ENCODE assay signal across 8 mouse cellular contexts in genomic region chr9:22225581-22226388, GRCm38 (mm10). TPM values are rescaled to one million over a fixed set of nuclear protein-coding genes. Genes with fewer than 3 reads are reported as not detected.
DNase-seq lines count a peak whose midpoint lies in the region; ATAC-seq and TF ChIP-seq lines count a peak whose summit lies in the region.

Zfp809 (plus strand) TSS chr9:22225714.

- H3K27ac ChIP-seq in ES-E14 (ENCODE audit: insufficient read depth, low read depth, low read length, poor library complexity, severe bottlenecking): peak within 1 kb of the TSS; percentile 94
- H3K27ac ChIP-seq in forebrain, embryonic 15.5 days (replicated peaks): peak within 1 kb of the TSS; percentile 89

- peak; percentile 99 for DNase-seq in ES-E14 (ENCODE audit: low read depth, low spot score)
- peak; percentile 97 for DNase-seq in cerebellum, adult 11-12 months
- DNase-seq in heart, postnatal 25 days (ENCODE audit: low spot score): peak; percentile 98
- DNase-seq in layer of hippocampus, adult 18-20 months (ENCODE audit: low spot score in 2 of 2): peak; percentile 97 to 100
- peak; percentile 100 for DNase-seq in lung, adult 2 months
- peak; percentile 95 to 99 for DNase-seq in thymus, adult 18-20 months

- H3K4me2 ChIP-seq in forebrain, embryonic 15.5 days (replicated peaks): peak within 1 kb of the TSS; percentile 70

- no peaks in the 10 kb centered on the region; the same call in 1 of the 2 replicates for H3K36me3 ChIP-seq in ES-E14 (ENCODE audit: control insufficient read depth, insufficient read depth, low read length, poor library complexity, severe bottlenecking)
- H3K36me3 ChIP-seq in forebrain, embryonic 15.5 days: no peaks in the 10 kb centered on the region

- TF ChIP-seq CTCF in lung, adult 2 months (IDR thresholded peaks at IDR 0.05; ENCODE audit: insufficient read depth, low read length): peak; percentile 76

- TF ChIP-seq POLR2A in lung, adult 2 months (IDR thresholded peaks at IDR 0.05; ENCODE audit: borderline replicate concordance, extremely low read depth, low read depth, low read length): peak; percentile 94

- intact Hi-C loops in heart, postnatal 25 days (cut with DNase I): loop anchor here (5.0 to 10.0 kb wide), 2 partner anchors 68 to 151 kb away; partner anchors contain the start of genes Gm49318, Pigyl and Zfp653

- peak within 1 kb of the TSS; percentile 93 to 99 for H3K4me3 ChIP-seq in ES-E14 (ENCODE audit: insufficient read depth in 1 of 2, low read depth in 1 of 2, low read length in 2 of 2, poor library complexity in 1 of 2, severe bottlenecking in 1 of 2)
- H3K4me3 ChIP-seq in forebrain, embryonic 15.5 days: peak within 1 kb of the TSS; percentile 89
- H3K4me3 ChIP-seq in lung, adult 2 months (replicated peaks; ENCODE audit: extremely low read depth, low read depth, low read length): peak within 1 kb of the TSS; percentile 98

- peak within 1 kb of the TSS; percentile 99 for H3K9ac ChIP-seq in ES-E14 (ENCODE audit: insufficient read depth, low read depth, low read length, poor library complexity, severe bottlenecking)
- H3K9ac ChIP-seq in forebrain, embryonic 15.5 days (replicated peaks): peak within 1 kb of the TSS; percentile 67

- no peaks in the 10 kb centered on the region for H3K27me3 ChIP-seq in forebrain, embryonic 15.5 days

- 2% methylated on average over 35 of the region's 35 CpGs for WGBS in forebrain, embryonic 15.5 days
- 1% methylated on average over 35 of the region's 35 CpGs for WGBS in lung, adult 2 months

- in situ Hi-C loops in ES-E14 (cut with MboI; ENCODE audit: low sequenced_read_pairs in 2 of 2, unreplicated experiment in 2 of 2): loop anchor here in 1 of 2 experiments (10.0 kb wide), 1 partner anchor 441 kb away; no protein-coding TSS in a partner anchor

- no peaks in the 10 kb centered on the region for H3K9me3 ChIP-seq in ES-E14 (ENCODE audit: control insufficient read depth, insufficient read depth, low read depth, low read length)
- no peaks in the 10 kb centered on the region for H3K9me3 ChIP-seq in forebrain, embryonic 15.5 days

- H3K4me1 ChIP-seq in ES-E14 (ENCODE audit: control insufficient read depth in 2 of 2, insufficient read depth in 2 of 2, low read length in 2 of 2, poor library complexity in 1 of 2): peaks cover 0 to 1% of the 10 kb centered on the region in 2 experiments; a peak in 1 of 4 replicates
- 0 out of 2 replicates have a peak, but pooled peaks cover 4% of the 10 kb centered on the region for H3K4me1 ChIP-seq in forebrain, embryonic 15.5 days
- H3K4me1 ChIP-seq in lung, adult 2 months (ENCODE audit: control insufficient read depth, insufficient read depth, low read length): no peaks in the 10 kb centered on the region; the same call in 1 of the 2 replicates

- ATAC-seq in forebrain, embryonic 15.5 days (replicated peaks): peak; percentile 99
- peak; percentile 95 for ATAC-seq in neutrophil, adult 5-6 weeks (ENCODE audit: extremely low read depth, insufficient number of reproducible peaks, low FRiP score, poor library complexity, severe bottlenecking)

TF ChIP-seq in ES-E14, 5 proteins besides CTCF, POLR2A, EP300 and RAD21:
- TF ChIP-seq ZC3H11A (IDR thresholded peaks at IDR 0.05; ENCODE audit: borderline replicate concordance, low read depth, low read length) (no peak), CHD2 (IDR thresholded peaks at IDR 0.05; ENCODE audit: low read depth, low read length) (peak; percentile 84)

RNA-seq across cellular contexts. Expression of gene Zfp809, which starts in this region (rescaled TPM):
- 90.7 and 129 TPM in 2 replicates for total RNA-seq in ES-E14 (2012; rRNA removed)
- 10.3 TPM in 2 replicates for polyA plus RNA-seq in forebrain, embryonic 15.5 days (2015; fragmentation: Nextera tagmentation; extraction: Ambion mirVana)
- total RNA-seq in heart, postnatal 25 days (2021): 10 to 100 TPM; 29.4 to 30.7 TPM
- 10 to 100 TPM; 24.9 to 25.5 TPM for total RNA-seq in layer of hippocampus, adult 18-20 months (2021)
- polyA plus RNA-seq in lung, adult 2 months (2012; rRNA removed): 18.2 and 20.3 TPM in 2 replicates
- total RNA-seq in neutrophil, adult 5-6 weeks (2017): 49.2 and 51.3 TPM in 2 replicates

Comparison
In these comparisons a context has a peak if more than half of its experiments do, and no peak if none do; other contexts are left out.
1. Peak in every context shown above with its lines: DNase-seq, ATAC-seq, H3K4me3 ChIP-seq and H3K27ac ChIP-seq.